Mouse (Mus musculus) heart, embryonic 16.5 days (tissue): ENCODE results near the gene Fpr-rs7. TPM values are rescaled to one million over a fixed set of nuclear protein-coding genes. Genes with fewer than 3 reads are reported as not detected.

Experiments
- ATAC-seq: fragments of 200-750 bp; cut with Nextera tagmentation; replicated peaks from 2 replicates; pipeline ENCODE4 v1.8.0; 2017; ENCODE audit warnings: moderate number of reproducible peaks; ENCODE audit not compliant: insufficient read depth, low FRiP score; ENCODE audit errors: extremely low read depth
- H3K27ac ChIP-seq: fragments of 300-500 bp; sonication (generic); 2 replicates; pipeline ENCODE4 v1.5.1; 2014; ENCODE audit warnings: mild to moderate bottlenecking, low read length, control low read depth, moderate library complexity
- H3K27me3 ChIP-seq: fragments of 300-500 bp; sonication (generic); 2 replicates; pipeline ENCODE4 v1.6.1; 2014; ENCODE audit warnings: low read length, mixed read lengths; ENCODE audit not compliant: control insufficient read depth, insufficient read depth
- H3K36me3 ChIP-seq: fragments of 300-500 bp; sonication (generic); 2 replicates; pipeline ENCODE4 v1.6.1; 2014; ENCODE audit not compliant: control insufficient read depth, insufficient read depth
- H3K4me1 ChIP-seq: fragments of 300-500 bp; sonication (generic); 2 replicates; pipeline ENCODE4 v1.6.1; 2014; ENCODE audit warnings: low read length, mixed read lengths; ENCODE audit not compliant: control insufficient read depth, insufficient read depth
- H3K4me2 ChIP-seq: fragments of 300-500 bp; sonication (generic); 2 replicates; pipeline ENCODE4 v1.6.1; 2014; ENCODE audit warnings: low read depth, mild to moderate bottlenecking, control low read depth, low read length
- H3K4me3 ChIP-seq: fragments of 300-500 bp; sonication (generic); 2 replicates; pipeline ENCODE4 v1.5.1; 2014; ENCODE audit warnings: mild to moderate bottlenecking, control low read depth, low read length
- H3K9ac ChIP-seq: fragments of 300-500 bp; sonication (generic); 2 replicates; pipeline ENCODE4 v1.6.1; 2014; ENCODE audit warnings: low read length, control low read depth
- H3K9me3 ChIP-seq: fragments of 300-500 bp; sonication (generic); replicated peaks from 2 replicates; pipeline ENCODE4 v1.6.1; 2016; ENCODE audit warnings: low read length; ENCODE audit not compliant: control insufficient read depth
- WGBS: fragments of 180-500 bp; shearing (Covaris S2); extraction: QIAGEN DNeasy Blood & Tissue Kit; methylation state at CpG from one replicate; pipeline ENCODE4 v1.1.7; 2014; 5-methylcytosine and 5-hydroxymethylcytosine counted together
- polyA plus RNA-seq: library from polyadenylated mRNA; unstranded; fragments of >200 nt; fragmentation: Nextera tagmentation; extraction: Ambion mirVana; gene quantifications from 2 replicates; pipeline ENCODE4 v1.2.1, GENCODE M21; 2015

The Fpr-rs7 gene
- not detected in 2 replicates for polyA plus RNA-seq

DNA sequence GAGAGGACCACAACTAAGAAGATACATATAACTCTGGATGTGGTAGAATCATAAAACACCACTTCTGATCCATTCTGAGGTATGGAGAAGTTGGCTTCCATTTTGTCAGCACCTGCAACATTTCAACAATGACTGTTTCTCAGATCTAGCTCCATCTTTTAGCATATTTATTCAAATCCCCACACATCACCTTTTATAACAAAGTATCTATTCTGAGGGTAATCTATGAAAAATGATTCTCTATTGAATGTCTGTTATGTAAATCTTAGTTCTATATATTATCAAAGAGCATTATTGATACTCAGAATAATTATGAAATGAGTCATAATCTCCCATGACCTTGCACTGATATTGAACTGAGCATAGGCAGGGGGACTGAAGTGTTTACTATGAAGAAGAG lies at the start of gene Fpr-rs7:
Gene Fpr-rs7, minus strand, starts transcription at position 101 of the 400 bp plus-strand sequence.
- H3K36me3 ChIP-seq, result no peaks in the 10 kb centered on the region
- H3K4me3 ChIP-seq, result no peak within 1 kb of the TSS
- no peak within 1 kb of the TSS for H3K9ac ChIP-seq
- H3K27me3 ChIP-seq, result no peaks in the 10 kb centered on the region
- H3K4me1 ChIP-seq, result no peaks in the 10 kb centered on the region
- ATAC-seq, result no peak
- no peak within 1 kb of the TSS for H3K4me2 ChIP-seq
- peaks cover 7% of the 10 kb centered on the region for H3K9me3 ChIP-seq
- H3K27ac ChIP-seq, result no peak within 1 kb of the TSS

DNA sequence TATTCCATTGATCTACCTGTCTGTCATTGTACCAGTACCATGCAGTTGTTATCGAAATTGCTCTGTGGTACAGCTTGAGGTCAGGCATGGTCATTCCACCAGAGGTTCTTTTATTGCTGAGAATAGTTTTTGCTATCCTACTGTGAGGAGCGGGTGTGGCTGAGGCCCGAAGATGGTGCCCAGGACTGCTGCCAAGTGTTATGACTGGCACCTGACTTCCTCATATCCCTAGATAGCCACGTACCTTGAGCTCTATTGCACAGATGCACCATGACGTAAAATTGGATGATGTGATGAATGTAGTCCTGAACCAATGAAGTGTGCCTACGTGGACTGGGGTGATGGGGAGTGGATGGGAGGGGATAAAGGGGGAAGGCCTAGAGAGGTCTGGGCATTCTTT lies 39.9 kb downstream of the Fpr-rs7 start:
- Histone ChIP-seq H3K27me3 (no peaks in the 10 kb centered on the region), H3K36me3 (no peaks in the 10 kb centered on the region), H3K9me3 (no peaks in the 10 kb centered on the region; the same call in 1 of the 2 replicates), H3K4me1 (no peaks in the 10 kb centered on the region), H3K4me3 (no peak overlapping the region), H3K27ac (no peak overlapping the region), H3K4me2 (no peak overlapping the region), H3K9ac (no peak overlapping the region)
- WGBS, result 72% methylated on average over 6 of the region's 6 CpGs
- ATAC-seq, result no peak

DNA sequence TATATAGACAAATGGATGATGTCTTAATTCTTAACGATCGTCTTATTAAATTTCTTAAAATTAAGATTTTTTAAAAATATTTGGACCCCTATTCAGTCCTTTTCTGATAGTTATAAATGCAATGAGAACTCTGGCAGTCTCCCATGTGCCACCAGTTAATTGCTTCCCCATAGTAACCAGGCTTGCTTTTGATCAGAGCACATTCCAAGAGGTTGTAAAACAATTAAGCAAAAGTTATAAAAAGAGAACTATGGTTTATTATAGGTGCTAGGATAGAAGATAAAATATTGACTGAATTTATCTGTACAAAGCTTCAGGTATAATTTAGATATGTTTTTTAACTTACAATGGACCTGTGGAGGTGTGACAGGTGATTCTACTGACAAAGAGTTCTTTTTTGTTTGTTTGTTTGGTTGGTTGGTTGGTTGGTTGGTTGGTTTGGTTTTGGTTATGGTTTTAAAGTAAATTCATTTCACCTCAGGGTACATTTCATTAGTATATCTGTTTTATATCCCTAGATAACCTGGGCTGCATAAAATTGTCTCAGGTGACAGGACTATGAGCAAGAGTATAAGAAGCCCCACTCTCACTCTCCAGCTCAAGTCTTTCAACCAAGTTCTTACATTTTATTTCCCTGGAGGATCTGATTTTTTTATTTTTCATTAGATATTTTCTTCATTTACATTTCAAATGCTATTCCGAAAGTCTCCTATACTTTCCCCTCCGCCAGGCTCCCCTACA lies 42.2 kb downstream of the Fpr-rs7 start:
- no peaks in the 10 kb centered on the region; the same call in 1 of the 2 replicates for H3K9me3 ChIP-seq
- no peak overlapping the region for H3K4me2 ChIP-seq
- H3K27ac ChIP-seq, result no peak overlapping the region
- H3K36me3 ChIP-seq, result no peaks in the 10 kb centered on the region
- H3K4me1 ChIP-seq, result no peaks in the 10 kb centered on the region
- WGBS, result 81% methylated on average over 4 of the region's 4 CpGs
- H3K9ac ChIP-seq, result no peak overlapping the region
- H3K27me3 ChIP-seq, result no peaks in the 10 kb centered on the region
- ATAC-seq, result no peak
- no peak overlapping the region for H3K4me3 ChIP-seq

Other genes starting within 250 kb of the Fpr-rs7 start
- gene Vmn2r104, start 65.9 kb downstream of the Fpr-rs7 start, polyA plus RNA-seq, result not detected in 2 replicates
- gene Fpr-rs6, start 68.9 kb upstream of the Fpr-rs7 start, polyA plus RNA-seq, result not detected in 2 replicates
- gene Vmn2r105, start 120.8 kb upstream of the Fpr-rs7 start, polyA plus RNA-seq, result not detected in 2 replicates
- not detected in 2 replicates for gene Vmn2r106, start 171.3 kb upstream of the Fpr-rs7 start, polyA plus RNA-seq
- gene Vmn2r107, start 231.0 kb upstream of the Fpr-rs7 start, polyA plus RNA-seq, result not detected in 2 replicates